Mouse (Mus musculus) stomach, postnatal 0 days (tissue): ENCODE data around the gene Tmem255a. TPM values are rescaled to one million over a fixed set of nuclear protein-coding genes. Genes with fewer than 3 reads are reported as not detected.

ENCODE experiments used
- ATAC-seq: fragments of 200-750 bp; cut with Nextera tagmentation; 2 replicates; pipeline ENCODE4 v1.8.0; 2017; ENCODE audit not compliant: low FRiP score, low TSS enrichment
- DNase-seq: peaks from one replicate; pipeline ENCODE4 v3.0.0-alpha.2; 2016; ENCODE audit warnings: low spot score
- H3K27ac ChIP-seq: fragments of 300-500 bp; sonication (generic); replicated peaks from 2 replicates; pipeline ENCODE4 v1.5.1; 2014; ENCODE audit warnings: mild to moderate bottlenecking, control low read depth
- H3K27me3 ChIP-seq: fragments of 300-500 bp; sonication (generic); 2 replicates; pipeline ENCODE4 v1.6.1; 2014; ENCODE audit warnings: low read length; ENCODE audit not compliant: control insufficient read depth, insufficient read depth
- H3K36me3 ChIP-seq: fragments of 300-500 bp; sonication (generic); 2 replicates; pipeline ENCODE4 v1.6.1; 2014; ENCODE audit warnings: low read length, mixed read lengths; ENCODE audit not compliant: control insufficient read depth, insufficient read depth
- H3K4me1 ChIP-seq: fragments of 300-500 bp; sonication (generic); replicated peaks from 2 replicates; pipeline ENCODE4 v1.6.1; 2014; ENCODE audit warnings: antibody characterized with exemption; ENCODE audit not compliant: control insufficient read depth, insufficient read depth
- H3K4me2 ChIP-seq: fragments of 300-500 bp; sonication (generic); replicated peaks from 2 replicates; pipeline ENCODE4 v1.6.1; 2014; ENCODE audit warnings: low read depth, mild to moderate bottlenecking, control low read depth, moderate library complexity
- H3K4me3 ChIP-seq: fragments of 300-500 bp; sonication (generic); 2 replicates; pipeline ENCODE4 v1.5.1; 2014; ENCODE audit warnings: low read depth, low read length, control low read depth
- H3K9ac ChIP-seq: fragments of 300-500 bp; sonication (generic); 2 replicates; pipeline ENCODE4 v1.6.1; 2014; ENCODE audit warnings: mild to moderate bottlenecking, low read length, control low read depth, mixed read lengths
- H3K9me3 ChIP-seq: fragments of 300-500 bp; sonication (generic); 2 replicates; pipeline ENCODE4 v1.6.1; 2016; ENCODE audit warnings: low read length; ENCODE audit not compliant: control insufficient read depth
- CTCF ChIP-seq: IDR thresholded peaks from 2 replicates; pipeline ENCODE4 v1.5.1; 2016; ENCODE audit warnings: antibody characterized with exemption, low read depth, mild to moderate bottlenecking, moderate library complexity
- EP300 ChIP-seq: optimal IDR thresholded peaks from 2 replicates; pipeline ENCODE3; 2016; ENCODE audit warnings: antibody characterized with exemption
- WGBS: fragments of 180-500 bp; shearing (Covaris S2); extraction: QIAGEN DNeasy Blood & Tissue Kit; methylation state at CpG from one replicate; pipeline ENCODE4 v1.1.7; 2014; 5-methylcytosine and 5-hydroxymethylcytosine counted together
- polyA plus RNA-seq: library from polyadenylated mRNA; unstranded; fragments of >200 nt; fragmentation: Nextera tagmentation; extraction: Ambion mirVana; gene quantifications from 2 replicates; pipeline ENCODE4 v1.2.1, GENCODE M21; 2015

Gene Tmem255a
- polyA plus RNA-seq, 1 experiment from 2014 or later = 10.2 TPM

DNA sequence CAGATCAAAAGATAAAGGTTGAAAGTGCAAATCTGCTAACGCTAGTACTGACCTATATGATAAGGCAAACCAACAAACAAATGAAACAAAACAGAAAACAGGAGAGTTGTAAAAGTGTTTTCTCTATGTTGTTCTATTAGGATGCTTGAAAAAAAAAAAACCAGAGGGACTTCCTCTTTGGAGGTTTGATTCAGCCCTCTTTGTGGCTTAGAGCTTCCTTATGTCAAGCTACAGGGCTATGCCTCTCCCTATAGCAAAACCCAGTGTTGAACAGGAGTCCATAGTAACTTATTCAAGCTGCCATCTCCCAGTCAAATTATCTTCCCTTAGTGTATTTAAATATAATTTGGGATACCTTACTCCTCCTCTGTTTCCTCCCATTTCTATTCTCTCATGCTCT, 44.8 kb downstream of the Tmem255a start:
- Histone ChIP-seq H3K27me3 (no peaks in the 10 kb centered on the region), H3K27ac (no peak overlapping the region), H3K36me3 (no peaks in the 10 kb centered on the region), H3K4me3 (no peak overlapping the region), H3K9ac (no peak overlapping the region), H3K4me2 (no peak overlapping the region), H3K9me3 (no peaks in the 10 kb centered on the region), H3K4me1 (no peaks in the 10 kb centered on the region)
- DNase-seq = no peak
- 58% methylated on average over 1 of the region's 1 CpGs for WGBS
- ATAC-seq = no peak
- TF ChIP-seq CTCF (no peak), EP300 (no peak)

DNA sequence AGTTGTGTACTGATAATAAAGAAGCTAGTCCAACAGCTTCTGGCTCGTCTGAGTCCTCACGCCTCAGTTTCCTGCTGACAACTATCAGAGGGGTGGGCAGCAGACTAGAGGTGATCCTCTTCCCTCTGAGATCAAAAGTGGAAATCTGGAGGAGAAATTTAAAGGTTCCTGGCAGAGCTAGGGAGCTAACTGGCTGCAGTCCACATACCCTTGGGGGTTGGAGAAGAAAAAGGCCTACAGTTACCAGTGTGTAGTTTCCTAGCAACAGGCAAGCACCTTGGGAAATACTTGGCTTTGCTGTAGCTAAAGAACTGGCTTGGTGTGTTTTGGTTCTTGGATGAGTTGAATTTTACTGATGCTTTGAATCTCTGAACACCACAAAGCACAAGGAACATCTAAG, 50.4 kb downstream of the Tmem255a start:
- 55% methylated on average over 2 of the region's 2 CpGs for WGBS
- H3K9ac ChIP-seq = no peak overlapping the region
- ATAC-seq (no peak), DNase-seq (no peak)
- H3K9me3 ChIP-seq = no peaks in the 10 kb centered on the region
- no peaks in the 10 kb centered on the region for H3K27me3 ChIP-seq
- no peaks in the 10 kb centered on the region for H3K36me3 ChIP-seq
- no peak overlapping the region for H3K4me2 ChIP-seq
- no peak overlapping the region for H3K4me3 ChIP-seq
- TF ChIP-seq EP300 = no peak
- TF ChIP-seq CTCF = no peak
- H3K4me1 ChIP-seq = no peaks in the 10 kb centered on the region
- no peak overlapping the region for H3K27ac ChIP-seq

DNA sequence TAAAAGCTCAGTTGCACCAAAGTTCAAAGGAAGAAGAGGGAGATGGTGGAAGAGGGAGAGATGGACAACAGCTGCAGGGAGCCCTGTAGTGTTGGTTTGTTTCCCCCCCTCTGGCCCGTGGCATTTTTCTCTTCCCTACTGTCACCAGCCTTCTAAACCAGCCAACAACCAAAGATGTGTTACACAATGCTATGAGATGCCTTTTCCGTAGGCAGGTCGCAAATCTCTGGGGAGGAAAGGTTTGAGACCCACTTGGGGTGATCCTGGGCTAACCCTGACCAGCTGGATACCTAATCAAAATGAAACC, 61.8 kb downstream of the Tmem255a start:
- ATAC-seq = no peak
- peak overlapping the region; percentile 62 for H3K4me3 ChIP-seq
- H3K9ac ChIP-seq = peak overlapping the region; percentile 78
- no peaks in the 10 kb centered on the region for H3K4me1 ChIP-seq
- no peaks in the 10 kb centered on the region for H3K36me3 ChIP-seq
- no peaks in the 10 kb centered on the region for H3K9me3 ChIP-seq
- peak overlapping the region; percentile 91 for H3K27ac ChIP-seq
- peak; percentile 15 for DNase-seq
- no peaks in the 10 kb centered on the region for H3K27me3 ChIP-seq
- H3K4me2 ChIP-seq = peak overlapping the region; percentile 52
- TF ChIP-seq CTCF (no peak), EP300 (no peak)
- WGBS = 27% methylated on average over 3 of the region's 3 CpGs

DNA sequence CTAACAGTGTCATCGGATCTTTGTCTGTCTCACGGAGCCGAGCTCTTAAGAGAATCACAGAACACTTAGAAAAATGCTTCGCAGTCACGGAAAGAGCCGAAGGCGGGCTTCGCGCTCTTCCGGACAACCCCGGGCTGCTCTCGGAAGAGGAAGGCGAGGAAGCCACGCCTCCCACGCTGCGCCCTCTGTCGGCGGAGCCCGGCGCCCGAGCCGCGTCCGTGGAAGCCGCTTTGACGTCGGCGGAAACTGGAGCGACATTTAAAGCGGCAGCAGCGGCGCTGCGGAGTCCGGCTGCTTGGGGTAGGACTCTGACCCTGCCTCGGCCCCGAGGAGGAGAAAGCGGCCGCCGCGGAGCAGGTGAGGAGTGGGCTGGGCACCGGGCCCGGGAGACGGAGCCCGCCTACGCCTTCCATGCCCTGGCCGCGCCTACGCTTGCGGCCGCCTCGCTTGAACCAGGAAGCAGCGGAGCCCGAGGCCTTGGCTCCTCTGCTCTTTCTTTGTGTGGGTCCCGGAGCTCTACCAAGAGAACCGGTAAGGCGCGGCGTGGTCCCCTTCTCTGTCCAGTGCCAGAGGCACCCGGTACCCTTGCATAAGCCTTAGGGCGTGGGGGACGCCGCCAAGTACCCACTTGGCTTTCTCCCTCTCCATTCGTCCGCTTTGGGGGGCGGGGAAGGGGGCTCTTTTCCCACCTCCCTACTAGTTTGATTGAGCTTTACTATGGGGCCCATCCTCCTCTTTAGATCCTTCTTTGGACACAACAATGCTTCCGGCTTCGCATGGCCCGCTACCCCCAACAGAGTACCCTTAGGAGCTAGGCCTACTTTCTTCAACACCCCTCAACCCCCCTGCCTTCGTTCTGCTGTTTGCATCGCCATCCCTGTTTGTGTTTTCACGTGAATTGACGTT, 62.4 kb downstream of the Tmem255a start, which contains the start of gene Zbtb33:
Gene Zbtb33, plus strand, starts transcription at position 242 of the 906 bp plus-strand sequence.
- Histone ChIP-seq H3K9me3 (no peaks in the 10 kb centered on the region), H3K27me3 (no peaks in the 10 kb centered on the region), H3K9ac (peak within 1 kb of the TSS; percentile 78), H3K4me1 (no peaks in the 10 kb centered on the region), H3K36me3 (no peaks in the 10 kb centered on the region), H3K4me2 (peak within 1 kb of the TSS; percentile 52), H3K27ac (peak within 1 kb of the TSS; percentile 91), H3K4me3 (peak within 1 kb of the TSS; percentile 62)
- WGBS = 24% methylated on average over 28 of the region's 72 CpGs
- DNase-seq (peak; percentile 90), ATAC-seq (peak; percentile 98)
- peak; percentile 89 for TF ChIP-seq CTCF
- TF ChIP-seq EP300 = no peak

DNA sequence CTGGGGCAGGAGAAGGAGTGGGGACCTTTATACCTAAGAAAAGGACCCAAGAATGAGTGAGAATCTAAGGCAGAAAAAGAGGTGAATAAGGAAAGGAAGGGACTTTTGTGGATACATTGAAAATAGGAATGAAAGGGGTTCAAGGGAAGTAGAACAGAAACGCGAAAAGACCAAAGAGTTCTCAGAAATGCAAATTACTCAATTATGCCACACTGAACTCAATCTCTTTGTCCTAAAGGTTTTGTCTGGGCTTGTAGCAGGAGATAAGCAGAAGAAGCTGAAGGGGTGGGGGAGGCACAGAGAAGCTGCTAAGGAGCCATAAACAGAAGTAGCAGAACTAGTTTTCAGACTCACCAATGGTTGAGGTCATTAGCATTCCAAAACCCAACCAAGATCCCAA, 66.7 kb downstream of the Tmem255a start:
- H3K4me3 ChIP-seq = no peak overlapping the region
- no peak for DNase-seq
- H3K9ac ChIP-seq = no peak overlapping the region
- ATAC-seq = no peak
- H3K4me1 ChIP-seq = no peaks in the 10 kb centered on the region
- H3K4me2 ChIP-seq = no peak overlapping the region
- WGBS = 49% methylated on average over 2 of the region's 2 CpGs
- no peak for TF ChIP-seq EP300
- TF ChIP-seq CTCF = no peak
- no peaks in the 10 kb centered on the region for H3K27me3 ChIP-seq
- H3K36me3 ChIP-seq = no peaks in the 10 kb centered on the region
- H3K9me3 ChIP-seq = no peaks in the 10 kb centered on the region
- H3K27ac ChIP-seq = no peak overlapping the region

DNA sequence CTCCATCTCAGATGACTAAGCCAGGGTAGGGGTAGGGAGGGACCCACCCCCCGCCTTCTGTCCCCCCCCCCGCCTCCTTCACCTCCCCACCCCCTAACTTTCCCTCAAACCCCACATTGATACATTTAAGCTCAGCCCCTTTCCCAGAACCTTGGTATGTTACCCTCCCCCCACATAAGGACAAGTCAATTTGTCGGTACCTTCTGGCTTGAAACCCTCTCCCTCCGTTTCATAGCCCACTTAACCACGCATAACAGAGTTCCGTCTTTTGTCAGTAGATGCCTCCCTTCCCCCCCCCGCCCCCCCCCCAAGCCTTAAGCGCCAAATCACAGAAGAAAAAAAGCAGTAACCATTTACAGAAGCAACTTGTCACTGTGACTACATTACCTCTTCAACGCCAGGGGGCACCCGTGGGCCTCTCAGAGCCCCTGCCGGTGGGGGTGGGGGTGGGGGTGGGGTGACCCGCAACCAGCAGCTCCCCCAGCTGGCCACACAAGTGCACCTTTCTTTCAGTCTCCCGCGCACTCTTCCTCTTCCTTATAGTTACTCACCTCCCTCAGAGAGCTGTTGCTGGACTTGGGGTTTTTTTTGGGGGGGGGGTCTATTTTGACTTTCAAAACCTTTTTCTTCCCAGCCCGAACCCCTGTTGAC, 70.5 kb downstream of the Tmem255a start:
- DNase-seq (peak; percentile 79), ATAC-seq (peak; percentile 70; the same call in 1 of the 2 replicates)
- TF ChIP-seq EP300 (no peak), CTCF (peak; percentile 66)
- no peaks in the 10 kb centered on the region for H3K27me3 ChIP-seq
- H3K4me1 ChIP-seq = no peaks in the 10 kb centered on the region
- H3K9me3 ChIP-seq = no peaks in the 10 kb centered on the region
- H3K9ac ChIP-seq = no peak overlapping the region
- H3K4me2 ChIP-seq = peak overlapping the region; percentile 63
- H3K4me3 ChIP-seq = no peak overlapping the region; the same call in 1 of the 2 replicates
- WGBS = 19% methylated on average over 10 of the region's 15 CpGs
- H3K27ac ChIP-seq = no peak overlapping the region
- no peaks in the 10 kb centered on the region for H3K36me3 ChIP-seq
